Mouse (Mus musculus) megakaryocyte, embryonic 14.5 days (primary cell): ENCODE data around the gene Ccdc50.

Experiments
- FLI1 ChIP-seq: IDR thresholded peaks from 2 replicates; pipeline ENCODE4 v1.6.1; 2012; ENCODE audit warnings: low read length, inconsistent platforms, mixed read lengths
- GATA1 ChIP-seq: IDR thresholded peaks from 3 replicates; pipeline ENCODE4 v1.6.1; 2012; ENCODE audit warnings: mixed read lengths, low read length, inconsistent platforms, borderline replicate concordance

DNA sequence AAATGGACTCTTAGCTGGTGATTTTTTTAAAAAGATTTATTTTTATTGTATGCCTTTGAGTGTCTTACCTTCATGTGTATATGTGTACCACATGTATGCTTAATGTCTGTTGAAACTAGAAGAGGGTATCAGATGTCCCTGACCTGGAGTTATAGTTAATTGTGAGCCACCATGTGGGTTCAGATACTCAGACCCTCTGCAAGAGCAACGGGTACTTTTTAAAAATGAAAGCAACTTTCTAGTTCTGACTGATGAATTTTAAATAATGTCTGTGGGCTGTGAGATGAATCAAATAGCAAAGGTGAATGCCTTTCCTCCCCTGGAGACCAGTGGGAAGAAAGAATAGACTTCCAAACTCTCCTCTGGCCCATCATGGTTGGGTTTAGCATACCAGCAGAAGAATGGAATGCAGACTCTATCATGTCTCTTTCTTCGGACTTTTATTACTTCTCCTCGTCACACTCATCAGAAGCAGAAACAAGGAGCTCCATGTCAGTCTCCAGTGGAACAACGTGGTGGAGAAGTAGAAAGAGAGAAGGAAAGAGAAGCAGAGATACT, 1.7 kb upstream of the Ccdc50 start:
- no peak for TF ChIP-seq FLI1
- TF ChIP-seq GATA1, result no peak
